Mouse (Mus musculus) gastrocnemius, postnatal 14 days (tissue): Measurements from ENCODE around the gene Cplane1. TPM values are rescaled to one million over a fixed set of nuclear protein-coding genes. Genes with fewer than 3 reads are reported as not detected.
"Not testable (repeated sequence)": the region's sequence is repeated elsewhere in the genome, so short reads cannot be mapped to it uniquely, and the experiment has no call there.

Experiments used
- DNase-seq: peaks from one replicate; pipeline ENCODE4 v3.0.0; 2021; ENCODE audit warnings: mixed read lengths
- intact Hi-C: fragments of 180-260 bp; cut with DNase I; formaldehyde crosslinking; loops from one replicate; pipeline ENCODE4 v1.15.1; 2025; ENCODE audit warnings: low total_unique reads
- long read RNA-seq, 2 experiments: library from polyadenylated mRNA; stranded (forward); transcript quantifications; one replicate each; pipeline ENCODE4 v2.0.0; 2021
- total RNA-seq, 2 experiments: library from RNA; stranded (reverse); gene quantifications; 2 replicates each; pipeline ENCODE4 v1.2.3; 2021

The Cplane1 gene
- total RNA-seq, result 1 to 10 TPM; 3.3 to 3.8 TPM
- long read RNA-seq, experiment 1, result 0 reads
- long read RNA-seq, experiment 2, partial matches to known transcripts, result 0 of 1 reads
- long read RNA-seq, experiment 2, other reads (novel, unspliced or antisense), result 1 of 1 reads

DNA sequence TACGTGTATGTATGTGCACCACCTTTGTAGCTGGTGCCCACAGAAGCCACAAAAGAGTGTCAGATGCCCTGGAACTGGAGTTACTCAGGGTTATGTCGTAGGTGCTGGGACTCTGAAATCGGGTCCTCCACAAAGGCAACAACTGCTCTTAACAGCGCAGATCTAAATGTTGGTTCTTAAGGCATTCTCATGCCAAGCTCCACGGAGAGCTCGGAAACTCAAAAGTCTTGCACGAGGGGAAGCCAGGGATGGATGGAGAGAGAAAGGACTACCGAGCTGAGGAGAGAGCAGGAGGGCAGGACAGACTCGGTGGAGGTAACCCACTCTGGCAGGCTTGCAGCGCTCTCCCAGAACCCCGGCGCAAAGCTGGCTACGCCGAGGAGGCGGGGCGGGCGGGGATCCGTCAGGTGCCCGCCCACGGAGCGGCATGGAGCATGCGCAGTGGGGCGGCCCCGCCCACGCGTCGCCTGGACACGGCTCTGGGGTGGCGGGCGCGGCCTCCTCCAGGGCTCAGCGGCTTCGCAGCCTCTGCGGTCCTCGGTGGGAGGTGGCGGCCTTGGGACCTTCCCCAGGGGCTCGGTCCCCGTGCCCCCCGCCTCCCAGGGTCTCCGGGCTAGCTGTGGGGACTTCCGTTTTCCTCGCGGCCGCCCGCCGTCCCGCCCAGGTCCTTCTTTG is at the start of gene Cplane1:
Gene Cplane1 (plus strand): TSS at position 516 of the 675 bp plus-strand sequence.
- intact Hi-C loops, result no loop called here

DNA sequence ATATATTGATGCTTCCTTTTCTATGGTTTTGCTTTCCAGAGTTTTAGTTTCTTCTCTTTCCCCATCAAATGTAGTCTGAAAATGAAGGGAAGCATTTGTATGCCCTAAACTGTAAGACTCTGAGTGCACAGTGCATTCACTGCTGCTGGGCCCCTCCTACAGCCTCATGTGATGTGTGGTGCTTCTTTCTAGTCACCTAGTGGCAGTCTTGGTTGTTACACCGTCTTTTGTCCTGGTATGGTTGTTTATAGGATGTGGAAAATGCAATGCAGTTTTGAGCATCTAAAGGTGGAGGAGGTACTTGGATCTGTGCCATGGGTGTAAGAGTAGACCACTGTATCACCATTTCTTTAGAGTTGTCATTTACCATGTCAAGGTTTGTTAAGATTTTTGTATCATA is 39.6 kb upstream of the Cplane1 start:
- intact Hi-C loops, result no loop called here
- DNase-seq, result no peak

More for the DNA sequence above, at the start of gene Cplane1:
- peak; percentile 94 for DNase-seq

GRCm38 (mm10) chr15:8131268-8131667 is 37.6 kb upstream of the Cplane1 start:
- intact Hi-C loops, result no loop called here

GRCm38 (mm10) chr15:8131761-8132160 is 37.1 kb upstream of the Cplane1 start:
- intact Hi-C loops, result no loop called here
- DNase-seq, result no peak

More at GRCm38 (mm10) chr15:8131268-8131667, 37.6 kb upstream of the Cplane1 start:
- DNase-seq, result no peak

DNA sequence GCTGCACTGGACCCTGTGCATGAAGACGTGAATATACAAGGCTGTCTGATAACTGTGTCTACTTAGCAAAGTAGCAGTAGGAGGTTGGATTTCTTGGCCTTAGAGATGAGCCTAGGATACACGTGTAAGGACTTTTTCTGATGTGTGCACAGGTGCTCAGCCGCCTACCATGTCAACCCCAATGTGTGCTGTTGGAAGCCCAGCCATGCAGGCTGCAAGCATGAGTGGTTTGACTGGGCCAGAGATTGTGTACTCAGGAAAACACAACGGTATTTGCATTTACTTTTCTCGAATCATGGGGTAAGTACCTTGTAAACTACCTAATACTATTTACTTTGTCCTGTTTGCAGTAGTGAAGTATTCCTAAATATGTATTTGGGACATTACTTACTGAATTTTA is 33.3 kb upstream of the Cplane1 start:
- no peak for DNase-seq
- intact Hi-C loops, result no loop called here

DNA sequence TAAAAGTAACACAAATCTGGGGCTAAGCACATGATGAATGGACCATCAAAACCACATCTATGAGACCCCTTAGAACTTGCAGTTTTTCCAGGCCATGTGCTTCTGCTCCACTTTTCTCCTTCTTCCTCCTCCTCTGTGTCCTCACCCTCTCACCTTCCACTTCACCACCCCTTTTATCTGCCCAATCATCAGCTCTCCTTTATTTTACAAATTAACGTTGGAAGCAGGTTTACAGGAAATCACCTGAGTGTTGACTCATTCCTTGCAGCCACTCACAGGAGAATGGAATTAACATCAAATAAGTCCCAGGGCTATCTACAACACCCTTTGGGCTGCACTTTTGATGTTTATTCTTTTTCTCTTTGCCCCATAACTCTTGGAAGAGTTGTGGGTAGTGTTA is 7.1 kb upstream of the Cplane1 start:
- intact Hi-C loops, result no loop called here
- no peak for DNase-seq

DNA sequence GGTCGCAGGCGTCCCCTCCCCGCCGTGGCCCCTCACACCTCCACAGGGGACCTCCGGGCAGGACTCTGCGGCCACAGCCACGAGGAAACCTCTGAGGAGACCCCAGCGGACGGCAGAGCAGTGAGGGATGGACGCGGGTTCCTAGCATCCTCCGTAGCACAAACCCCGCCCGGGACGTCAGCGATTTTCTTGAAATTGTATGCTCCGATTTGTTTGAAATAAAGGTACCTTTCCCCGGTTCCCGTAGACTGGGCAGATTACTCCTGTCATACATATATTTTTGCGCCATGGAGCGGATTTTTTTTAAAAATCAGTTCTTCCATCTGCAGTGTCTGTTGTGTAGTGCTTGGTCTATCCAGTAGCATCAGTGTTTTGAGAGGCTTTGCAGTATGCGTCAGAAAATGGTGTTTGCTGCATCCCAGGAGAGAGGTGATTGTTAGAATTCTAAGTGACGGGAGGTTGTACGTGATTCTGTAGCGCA is 400 bp downstream of the Cplane1 start:
- DNase-seq, result no peak
- intact Hi-C loops, result no loop called here

GRCm38 (mm10) chr15:8189563-8189962 is 20.7 kb downstream of the Cplane1 start:
- DNase-seq, result no peak
- intact Hi-C loops, result no loop called here

DNA sequence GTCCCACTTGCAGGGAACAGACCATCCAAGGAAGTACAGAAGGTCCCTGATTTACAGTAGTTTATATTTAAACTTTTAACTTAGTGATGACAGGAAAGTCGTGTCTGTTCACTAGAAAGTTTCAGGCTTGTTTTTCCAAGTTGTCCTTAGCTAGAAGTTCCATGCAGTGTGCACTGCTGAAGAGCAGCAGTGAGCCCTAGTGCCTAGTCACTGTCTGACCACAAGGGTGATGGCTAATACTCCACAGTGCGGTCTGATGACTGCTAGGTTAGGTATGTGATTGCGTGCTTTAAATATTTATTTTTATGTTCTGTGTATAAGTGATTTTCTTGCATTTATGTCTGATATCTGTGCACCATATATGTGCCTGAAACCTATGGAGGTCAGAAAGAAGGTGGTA is 21.5 kb downstream of the Cplane1 start:
- intact Hi-C loops, result no loop called here
- DNase-seq, result no peak

DNA sequence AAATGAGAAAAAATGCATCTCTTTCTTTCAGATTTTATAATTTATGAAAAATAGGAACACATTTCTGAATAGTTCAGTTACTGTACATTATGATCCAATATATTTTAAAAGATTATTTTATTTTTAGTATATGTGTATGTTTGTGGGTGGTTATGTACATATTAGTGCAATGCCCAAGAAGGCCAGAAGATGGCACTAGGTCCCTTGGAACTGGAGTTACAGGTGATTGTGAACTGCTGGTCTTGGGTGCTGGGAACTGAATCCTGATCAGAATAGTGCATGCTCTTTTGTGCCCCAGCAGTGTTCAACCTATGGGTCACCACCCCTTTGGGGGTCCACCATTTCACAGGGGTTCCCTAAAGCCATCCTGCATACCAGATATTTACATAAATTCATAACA is 31.4 kb downstream of the Cplane1 start:
- DNase-seq, result no peak
- intact Hi-C loops, result no loop called here

GRCm38 (mm10) chr15:8208362-8208761 is 39.5 kb downstream of the Cplane1 start:
- DNase-seq, result no peak
- intact Hi-C loops, result no loop called here

DNA sequence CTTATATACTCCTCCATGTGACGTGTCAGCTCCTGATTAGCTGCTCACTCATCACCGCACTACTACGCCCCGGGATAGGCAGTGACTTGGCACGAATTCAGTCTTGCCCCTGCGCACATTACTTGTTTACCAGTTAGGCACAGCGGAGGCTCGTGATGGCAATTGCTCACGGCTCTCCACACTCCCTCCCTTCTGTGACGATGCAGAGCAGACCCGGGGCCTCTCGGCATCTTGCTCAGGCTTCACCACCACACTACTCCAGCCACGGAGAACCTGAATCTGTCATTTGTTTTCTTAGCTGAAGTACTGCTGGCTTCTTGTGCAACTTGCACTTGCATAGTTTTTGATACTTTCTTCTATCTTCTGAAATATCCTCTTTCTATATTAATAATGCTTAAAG is 45.9 kb downstream of the Cplane1 start:
- intact Hi-C loops, result no loop called here
- DNase-seq, result no peak

DNA sequence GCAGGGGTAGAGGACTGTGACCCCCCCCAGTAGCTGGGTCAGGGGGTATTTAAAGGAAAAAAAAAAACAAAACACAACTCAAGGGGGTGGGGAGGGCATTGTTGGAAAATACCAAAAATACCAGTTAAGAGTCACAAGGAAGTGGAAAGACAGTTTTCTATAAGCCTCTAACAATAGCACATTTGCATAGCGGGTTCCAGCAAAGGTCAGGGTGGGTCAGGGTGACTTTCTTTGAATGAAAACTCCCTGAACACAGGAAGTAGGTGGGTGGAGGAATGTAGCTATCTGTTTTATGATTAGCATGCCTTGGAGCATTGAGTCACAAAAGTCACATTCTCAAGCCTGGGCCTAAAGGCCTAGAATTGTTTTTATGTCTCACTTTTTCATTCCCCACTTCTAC is 65.3 kb downstream of the Cplane1 start:
- intact Hi-C loops, result not testable (repeated sequence)

GRCm38 (mm10) chr15:8265946-8266345 is 97.0 kb downstream of the Cplane1 start:
- intact Hi-C loops, result no loop called here
- no peak for DNase-seq

More for the DNA sequence above, 65.3 kb downstream of the Cplane1 start:
- DNase-seq, result not testable (repeated sequence)

DNA sequence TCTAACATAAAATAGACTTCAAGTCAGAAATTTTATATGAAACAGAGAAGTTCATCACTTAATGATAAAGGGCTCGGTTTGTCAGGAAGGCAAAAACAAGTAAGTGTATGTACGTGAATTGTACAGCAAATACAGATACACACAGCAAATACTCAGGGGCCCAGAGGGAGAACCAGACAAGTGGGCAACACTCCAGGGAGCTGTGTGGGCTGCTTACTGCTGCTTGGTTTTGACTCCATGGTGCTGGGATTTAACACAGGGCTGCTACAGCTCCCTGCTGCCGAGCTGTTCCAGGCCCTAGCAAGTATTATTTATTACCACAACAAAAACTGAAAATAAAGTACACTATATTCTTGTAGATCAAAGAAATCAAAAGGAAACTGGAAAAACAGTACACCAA is 98.3 kb downstream of the Cplane1 start:
- DNase-seq, result no peak
- intact Hi-C loops, result no loop called here

GRCm38 (mm10) chr15:8268231-8268630 is 99.3 kb downstream of the Cplane1 start:
- intact Hi-C loops, result no loop called here
- no peak for DNase-seq

GRCm38 (mm10) chr15:8271952-8272351 is 103.0 kb downstream of the Cplane1 start:
- intact Hi-C loops, result no loop called here

DNA sequence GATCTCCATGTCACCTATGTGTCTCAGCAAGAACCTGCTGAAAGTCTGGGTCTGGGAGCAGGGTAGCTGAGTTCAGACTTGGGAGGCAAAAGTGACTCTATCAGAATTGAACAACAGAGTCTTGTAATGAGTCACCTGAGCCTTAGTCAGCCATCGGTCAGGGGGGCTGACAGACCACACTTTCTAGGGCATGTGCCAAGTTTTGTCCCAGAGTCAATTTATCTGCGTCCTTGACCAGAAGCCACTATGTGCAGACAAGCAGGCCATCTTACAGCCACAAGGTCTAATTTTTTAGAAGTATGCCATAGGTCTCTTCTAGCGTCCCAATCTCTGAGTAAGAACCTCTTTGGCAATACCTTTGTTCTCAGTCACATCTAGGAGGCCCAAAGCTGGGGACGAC is 109.0 kb downstream of the Cplane1 start:
- DNase-seq, intact Hi-C loops: not testable (repeated sequence)

More at GRCm38 (mm10) chr15:8271952-8272351, 103.0 kb downstream of the Cplane1 start:
- DNase-seq, result no peak

- intact Hi-C loops, result no loop called here
- peak; percentile 49 for DNase-seq
Observed at GRCm38 (mm10) chr15:8279320-8279779, 110.4 kb downstream of the Cplane1 start.

GRCm38 (mm10) chr15:8279929-8280610 is 111.2 kb downstream of the Cplane1 start:
- intact Hi-C loops, result no loop called here

GRCm38 (mm10) chr15:8281701-8282100 is 112.8 kb downstream of the Cplane1 start:
- DNase-seq, result no peak
- intact Hi-C loops, result no loop called here

More at GRCm38 (mm10) chr15:8279929-8280610, 111.2 kb downstream of the Cplane1 start:
- peak; percentile 68 for DNase-seq
